Mouse (Mus musculus) kidney, embryonic 16.5 days (tissue): ENCODE measurements around the gene Dynll1. TPM values are rescaled to one million over a fixed set of nuclear protein-coding genes. Genes with fewer than 3 reads are reported as not detected.
A peak's percentile ranks its signal among the peaks of the same experiment; 100 is the strongest.

Experiments
- ATAC-seq: fragments of 200-750 bp; cut with Nextera tagmentation; 2 replicates; pipeline ENCODE4 v1.8.0; 2017; ENCODE audit warnings: moderate TSS enrichment; ENCODE audit not compliant: low FRiP score, low TSS enrichment
- H3K27ac ChIP-seq: fragments of 300-500 bp; sonication (generic); 2 replicates; pipeline ENCODE4 v1.5.1; 2014; ENCODE audit warnings: low read length
- H3K27me3 ChIP-seq: fragments of 300-500 bp; sonication (generic); 2 replicates; pipeline ENCODE4 v1.6.1; 2014; ENCODE audit warnings: low read length, control low read depth, mixed read lengths; ENCODE audit not compliant: insufficient read depth
- H3K36me3 ChIP-seq: fragments of 300-500 bp; sonication (generic); 2 replicates; pipeline ENCODE4 v1.6.1; 2014; ENCODE audit warnings: low read length, control low read depth, mixed read lengths; ENCODE audit not compliant: insufficient read depth
- H3K4me1 ChIP-seq: fragments of 300-500 bp; sonication (generic); 2 replicates; pipeline ENCODE4 v1.6.1; 2014; ENCODE audit warnings: low read length, control low read depth, mixed read lengths; ENCODE audit not compliant: insufficient read depth
- H3K4me2 ChIP-seq: fragments of 300-500 bp; sonication (generic); replicated peaks from 2 replicates; pipeline ENCODE4 v1.6.1; 2014; ENCODE audit warnings: low read depth, low read length
- H3K4me3 ChIP-seq: fragments of 300-500 bp; sonication (generic); 2 replicates; pipeline ENCODE4 v1.5.1; 2014; ENCODE audit warnings: mild to moderate bottlenecking, low read length
- H3K9ac ChIP-seq: fragments of 300-500 bp; sonication (generic); replicated peaks from 2 replicates; pipeline ENCODE4 v1.6.1; 2014; ENCODE audit warnings: low read length
- H3K9me3 ChIP-seq: fragments of 300-500 bp; sonication (generic); 2 replicates; pipeline ENCODE4 v1.6.1; 2016; ENCODE audit warnings: low read length, control low read depth
- WGBS: fragments of 180-500 bp; shearing (Covaris S2); extraction: QIAGEN DNeasy Blood & Tissue Kit; methylation state at CpG from one replicate; pipeline ENCODE4 v1.1.7; 2014; 5-methylcytosine and 5-hydroxymethylcytosine counted together
- polyA plus RNA-seq: library from polyadenylated mRNA; unstranded; fragments of >200 nt; fragmentation: Nextera tagmentation; extraction: Ambion mirVana; gene quantifications from 2 replicates; pipeline ENCODE4 v1.2.1, GENCODE M21; 2015

The Dynll1 gene
- polyA plus RNA-seq, 1 experiment from 2014 or later, result 1,634 TPM

- Histone ChIP-seq H3K9ac (no peak overlapping the region), H3K4me1 (peaks cover 22% of the 10 kb centered on the region), H3K4me2 (no peak overlapping the region), H3K27ac (no peak overlapping the region), H3K4me3 (no peak overlapping the region), H3K27me3 (no peaks in the 10 kb centered on the region), H3K9me3 (no peaks in the 10 kb centered on the region), H3K36me3 (peaks cover 58% of the 10 kb centered on the region)
- no peak for ATAC-seq
- 86% methylated on average over 9 of the region's 9 CpGs for WGBS
These were observed 30.2 kb upstream of the Dynll1 start for GRCm38 (mm10) chr5:115330955-115331354.

DNA sequence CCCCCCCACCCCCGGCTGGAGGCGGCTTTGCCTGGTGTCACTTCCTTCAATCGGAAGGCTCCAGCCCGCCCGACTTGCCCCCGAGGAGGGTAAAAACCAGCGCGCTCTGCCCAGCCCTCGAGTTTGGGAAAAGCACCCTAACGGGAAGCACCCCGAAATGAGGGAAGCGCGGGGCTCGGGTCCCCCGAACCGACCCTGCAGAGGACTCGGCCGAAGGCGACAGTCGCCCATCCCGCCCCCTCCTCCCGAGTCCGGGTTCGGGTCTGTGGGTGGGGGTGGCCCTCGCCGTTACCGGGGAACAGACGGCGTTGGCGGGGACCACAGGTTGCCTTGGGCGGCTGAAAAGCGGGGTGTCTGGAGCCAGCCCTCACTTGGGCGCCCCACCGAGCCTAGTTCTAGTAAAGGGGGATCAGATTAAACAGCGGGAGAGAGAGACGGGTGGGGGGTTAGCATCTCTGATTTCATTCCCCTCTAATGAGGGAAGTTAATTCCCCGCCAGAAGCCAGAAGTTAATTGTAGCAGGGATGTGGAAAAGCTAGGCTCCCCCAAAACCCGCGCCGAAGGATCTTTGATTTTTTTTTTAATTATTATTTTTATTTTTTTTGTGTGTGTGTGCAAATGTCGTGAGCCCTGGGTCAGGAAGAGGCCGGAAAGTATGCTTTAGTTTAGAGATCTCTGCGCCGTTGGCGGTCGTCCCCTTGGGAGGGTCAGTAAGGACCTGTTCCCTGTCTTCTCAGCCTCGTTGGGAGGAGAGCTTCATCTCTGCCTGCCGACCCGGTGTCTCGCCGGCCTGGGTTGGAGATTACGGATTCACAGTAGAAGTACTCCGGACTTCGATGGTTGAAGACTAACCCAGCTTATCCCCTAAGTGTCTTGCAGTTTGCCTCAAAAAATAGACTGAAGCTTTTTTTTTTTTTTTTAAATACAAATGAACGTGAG is 27.1 kb upstream of the Dynll1 start:
- peak; percentile 26; the same call in 1 of the 2 replicates for ATAC-seq
- Histone ChIP-seq H3K27ac (peak overlapping the region; percentile 93), H3K36me3 (peaks cover 31% of the 10 kb centered on the region), H3K9ac (peak overlapping the region; percentile 96), H3K4me2 (peak overlapping the region; percentile 81), H3K27me3 (no peaks in the 10 kb centered on the region), H3K4me3 (peak overlapping the region; percentile 82), H3K4me1 (peaks cover 25% of the 10 kb centered on the region), H3K9me3 (no peaks in the 10 kb centered on the region)
- WGBS, result under 1% methylated on average over 52 of the region's 55 CpGs

DNA sequence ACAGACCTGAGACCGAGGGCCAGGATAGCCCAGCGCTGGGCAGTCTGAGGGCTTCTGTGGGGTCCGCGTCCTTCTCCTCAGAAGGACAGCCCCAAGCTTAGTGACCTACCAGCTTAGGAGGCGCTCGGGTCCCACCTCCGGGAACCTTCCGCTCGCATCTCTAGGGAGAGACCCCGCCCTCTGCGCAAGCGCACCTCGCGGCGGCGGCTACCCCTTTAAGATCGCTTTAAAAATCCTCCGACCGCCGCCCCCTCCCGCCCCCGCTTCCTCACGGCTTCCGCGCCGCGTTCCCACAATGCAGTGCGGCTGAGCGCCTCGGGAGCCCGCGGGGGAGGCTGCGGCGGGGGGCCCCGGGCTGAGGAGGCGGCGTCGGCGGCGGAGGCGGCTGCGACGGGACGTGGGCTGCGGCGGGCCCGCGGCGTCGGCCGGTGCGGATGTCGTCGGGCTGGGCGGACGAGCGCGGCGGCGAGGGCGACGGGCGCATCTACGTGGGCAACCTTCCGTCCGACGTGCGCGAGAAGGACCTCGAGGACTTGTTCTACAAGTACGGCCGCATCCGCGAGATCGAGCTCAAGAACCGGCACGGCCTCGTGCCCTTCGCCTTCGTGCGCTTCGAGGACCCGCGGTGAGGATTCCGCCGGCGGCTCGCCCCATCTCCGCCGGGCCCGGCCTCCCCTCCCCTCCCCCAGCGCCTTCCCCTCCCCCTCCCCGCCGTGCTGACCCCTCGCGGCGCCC is 26.2 kb upstream of the Dynll1 start, which contains the start of gene Srsf9:
Gene Srsf9, plus strand, starts transcription at position 303 of the 735 bp plus-strand sequence.
- Histone ChIP-seq H3K4me2 (peak within 1 kb of the TSS; percentile 81), H3K9me3 (no peaks in the 10 kb centered on the region), H3K4me1 (peaks cover 25% of the 10 kb centered on the region), H3K27ac (peak within 1 kb of the TSS; percentile 93), H3K27me3 (no peaks in the 10 kb centered on the region), H3K9ac (peak within 1 kb of the TSS; percentile 96), H3K4me3 (peak within 1 kb of the TSS; percentile 82), H3K36me3 (peaks cover 23% of the 10 kb centered on the region)
- peak; percentile 95 for ATAC-seq
- WGBS, result under 1% methylated on average over 81 of the region's 97 CpGs

- Histone ChIP-seq H3K9ac (peak overlapping the region; percentile 96), H3K4me3 (peak overlapping the region; percentile 82), H3K27me3 (no peaks in the 10 kb centered on the region), H3K4me1 (peaks cover 25% of the 10 kb centered on the region), H3K36me3 (peaks cover 16% of the 10 kb centered on the region), H3K27ac (peak overlapping the region; percentile 69), H3K9me3 (no peaks in the 10 kb centered on the region), H3K4me2 (peak overlapping the region; percentile 81)
- WGBS, result 25% methylated on average over 11 of the region's 11 CpGs
- ATAC-seq, result peak; percentile 40; the same call in 1 of the 2 replicates
These were observed 25.5 kb upstream of the Dynll1 start for GRCm38 (mm10) chr5:115326256-115326831.

DNA sequence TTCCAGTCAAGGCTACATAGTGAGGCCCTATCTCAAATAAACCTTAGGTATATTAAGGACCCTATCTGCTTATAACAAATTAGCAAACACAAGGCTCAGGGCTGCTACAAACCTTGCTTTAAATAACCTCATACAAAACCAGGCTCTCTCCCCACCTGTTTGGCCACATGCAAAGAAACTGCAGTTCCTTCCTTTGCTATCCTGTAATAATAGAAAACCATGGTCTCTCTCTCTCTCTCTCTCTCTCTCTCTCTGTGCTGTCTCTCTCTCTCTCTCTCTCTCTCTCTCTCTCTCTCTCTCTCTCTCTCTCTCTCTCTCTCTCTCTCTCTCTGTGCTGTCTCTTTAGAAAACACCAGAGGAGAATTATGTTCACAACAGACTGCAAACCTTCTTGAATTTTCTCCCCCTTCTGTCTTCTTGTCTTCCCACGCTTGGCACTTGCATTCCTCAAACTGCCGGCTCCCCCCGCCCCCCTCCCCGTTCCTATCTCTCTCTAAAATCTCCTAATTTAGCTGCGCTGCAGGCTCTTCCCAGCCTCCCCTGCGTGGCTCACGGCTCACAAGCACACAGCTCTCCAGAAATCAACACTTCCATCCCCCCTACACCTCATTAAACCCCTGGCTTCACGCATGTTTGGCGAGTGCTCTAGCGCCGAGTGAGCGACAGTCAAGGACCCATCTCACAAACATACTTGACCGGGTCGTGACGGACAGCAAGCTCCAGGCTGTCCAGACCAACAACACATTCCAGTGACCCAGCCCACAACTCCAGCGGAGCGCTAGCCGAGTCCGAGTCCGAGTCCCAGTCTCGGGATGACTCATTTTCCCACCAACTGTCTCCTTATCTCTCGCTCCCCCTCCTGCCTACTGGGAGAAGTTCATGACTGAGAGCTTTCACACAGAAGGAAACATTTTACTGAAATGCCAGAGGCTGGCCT is 18.5 kb upstream of the Dynll1 start:
- no peaks in the 10 kb centered on the region for H3K9me3 ChIP-seq
- H3K27me3 ChIP-seq, result no peaks in the 10 kb centered on the region
- H3K27ac ChIP-seq, result peak overlapping the region; percentile 91
- peak overlapping the region; percentile 49 for H3K4me3 ChIP-seq
- whole genome bisulfite sequencing, result under 1% methylated on average over 22 of the region's 22 CpGs
- peak overlapping the region; percentile 82 for H3K4me2 ChIP-seq
- peak; percentile 86 for ATAC-seq
- H3K36me3 ChIP-seq, result no peaks in the 10 kb centered on the region
- H3K9ac ChIP-seq, result peak overlapping the region; percentile 64
- peaks cover 32% of the 10 kb centered on the region for H3K4me1 ChIP-seq

- no peaks in the 10 kb centered on the region for H3K36me3 ChIP-seq
- ATAC-seq, result peak; percentile 29; the same call in 1 of the 2 replicates
- peak overlapping the region; percentile 40 for H3K4me2 ChIP-seq
- H3K4me3 ChIP-seq, result 0 out of 2 replicates have a peak overlapping the region, but pooled peaks have one; percentile 12
- 6% methylated on average over 10 of the region's 10 CpGs for WGBS
- peak overlapping the region; percentile 53 for H3K9ac ChIP-seq
- H3K4me1 ChIP-seq, result peaks cover 43% of the 10 kb centered on the region
- peak overlapping the region; percentile 18 for H3K27ac ChIP-seq
- no peaks in the 10 kb centered on the region for H3K27me3 ChIP-seq
- H3K9me3 ChIP-seq, result no peaks in the 10 kb centered on the region
These were observed 17.0 kb upstream of the Dynll1 start for GRCm38 (mm10) chr5:115317645-115318328.

- Histone ChIP-seq H3K9ac (peak overlapping the region; percentile 53), H3K27ac (peak overlapping the region; percentile 9), H3K27me3 (no peaks in the 10 kb centered on the region), H3K36me3 (no peaks in the 10 kb centered on the region), H3K9me3 (no peaks in the 10 kb centered on the region), H3K4me3 (no peak overlapping the region), H3K4me1 (peaks cover 43% of the 10 kb centered on the region), H3K4me2 (peak overlapping the region; percentile 40)
- ATAC-seq, result no peak
- 12% methylated on average over 14 of the region's 14 CpGs for WGBS
These were observed 16.3 kb upstream of the Dynll1 start for GRCm38 (mm10) chr5:115316968-115317644.

GRCm38 (mm10) chr5:115313668-115313943 is 12.8 kb upstream of the Dynll1 start:
- no peak overlapping the region for H3K9ac ChIP-seq
- H3K27ac ChIP-seq, result no peak overlapping the region
- ATAC-seq, result no peak
- H3K36me3 ChIP-seq, result no peaks in the 10 kb centered on the region
- H3K4me3 ChIP-seq, result no peak overlapping the region
- no peaks in the 10 kb centered on the region for H3K27me3 ChIP-seq
- 44% methylated on average over 5 of the region's 5 CpGs for WGBS
- H3K9me3 ChIP-seq, result no peaks in the 10 kb centered on the region
- no peak overlapping the region for H3K4me2 ChIP-seq
- peaks cover 31% of the 10 kb centered on the region for H3K4me1 ChIP-seq
